Mouse (Mus musculus): ENCODE measurements around the gene Mrpl50. TPM values are rescaled to one million over a fixed set of nuclear protein-coding genes. Genes with fewer than 3 reads are reported as not detected.

Gene Mrpl50
- polyA plus RNA-seq, 1 experiment from 2014 or later: 98.9 TPM

Other genes with a start within 250 kb of the Mrpl50 start
- not detected in 2 replicates for gene Acnat2, start 112.9 kb downstream of the Mrpl50 start, polyA plus RNA-seq (2015; fragmentation: Nextera tagmentation; extraction: Ambion mirVana)
- 5.7 and 6.8 TPM in 2 replicates for gene Acnat1, start 47.2 kb downstream of the Mrpl50 start, polyA plus RNA-seq (2015; fragmentation: Nextera tagmentation; extraction: Ambion mirVana)
- gene Baat, start 14.5 kb downstream of the Mrpl50 start, polyA plus RNA-seq (2015; fragmentation: Nextera tagmentation; extraction: Ambion mirVana): 0.20 and 0.53 TPM in 2 replicates
- 4.4 and 4.8 TPM in 2 replicates for gene Zfp189, start 83 bp upstream of the Mrpl50 start, polyA plus RNA-seq (2015; fragmentation: Nextera tagmentation; extraction: Ambion mirVana)
- gene Aldob, start 28.5 kb upstream of the Mrpl50 start, polyA plus RNA-seq (2015; fragmentation: Nextera tagmentation; extraction: Ambion mirVana): 572 and 696 TPM in 2 replicates
- 21.5 and 22.6 TPM in 2 replicates for gene Tmem246, start 76.8 kb upstream of the Mrpl50 start, polyA plus RNA-seq (2015; fragmentation: Nextera tagmentation; extraction: Ambion mirVana)
- gene Rnf20, start 110.9 kb upstream of the Mrpl50 start, polyA plus RNA-seq (2015; fragmentation: Nextera tagmentation; extraction: Ambion mirVana): 24.4 and 25.7 TPM in 2 replicates
- 0.07 and 0.09 TPM in 2 replicates for gene Ppp3r2, start 160.9 kb upstream of the Mrpl50 start, polyA plus RNA-seq (2015; fragmentation: Nextera tagmentation; extraction: Ambion mirVana)